ENCODE assay signal across 8 mouse cellular contexts in genomic region chr5:43665144-43665543, GRCm38 (mm10). TPM values are rescaled to one million over a fixed set of nuclear protein-coding genes. Genes with fewer than 3 reads are reported as not detected.
DNase-seq lines count a peak whose midpoint lies in the region; ATAC-seq and TF ChIP-seq lines count a peak whose summit lies in the region.

No protein-coding gene starts in this region.

- WGBS in kidney, embryonic 14.5 days = 30% methylated on average over 5 of the region's 5 CpGs
- WGBS in heart, adult 2 months = 27% methylated on average over 5 of the region's 5 CpGs
- whole genome bisulfite sequencing in kidney, postnatal 0 days = 30% methylated on average over 5 of the region's 5 CpGs
- WGBS in midbrain, embryonic 14.5 days = 12% methylated on average over 5 of the region's 5 CpGs

- no peak for ATAC-seq in kidney, embryonic 14.5 days (ENCODE audit: low FRiP score, low TSS enrichment)
- ATAC-seq in kidney, postnatal 0 days (replicated peaks; ENCODE audit: low FRiP score, low read depth) = no peak
- ATAC-seq in midbrain, embryonic 14.5 days (ENCODE audit: low FRiP score, low TSS enrichment) = no peak

- H3K9ac ChIP-seq in kidney, embryonic 14.5 days (ENCODE audit: low read depth, low read length) = no peak overlapping the region
- H3K9ac ChIP-seq in heart, adult 2 months (ENCODE audit: low read depth, low read length) = no peak overlapping the region
- H3K9ac ChIP-seq in kidney, postnatal 0 days (ENCODE audit: low read depth, low read length) = no peak overlapping the region
- no peak overlapping the region for H3K9ac ChIP-seq in midbrain, embryonic 14.5 days (replicated peaks; ENCODE audit: low read length)

- no peak overlapping the region for H3K4me3 ChIP-seq in kidney, embryonic 14.5 days (ENCODE audit: low read length)
- peak overlapping the region; percentile 32; the same call in 1 of the 2 replicates for H3K4me3 ChIP-seq in heart, adult 2 months
- H3K4me3 ChIP-seq in kidney, postnatal 0 days (replicated peaks; ENCODE audit: low read depth, low read length) = no peak overlapping the region
- no peak overlapping the region for H3K4me3 ChIP-seq in midbrain, embryonic 14.5 days (replicated peaks; ENCODE audit: low read depth, low read length)

- peaks cover 15% of the 10 kb centered on the region; the same call in 1 of the 2 replicates for H3K4me1 ChIP-seq in kidney, embryonic 14.5 days (ENCODE audit: control insufficient read depth, insufficient read depth, low read length)
- H3K4me1 ChIP-seq in heart, adult 2 months (ENCODE audit: control insufficient read depth, insufficient read depth, low read length) = peaks cover 7% of the 10 kb centered on the region
- H3K4me1 ChIP-seq in kidney, postnatal 0 days (replicated peaks; ENCODE audit: insufficient read depth, low read length) = peaks cover 8% of the 10 kb centered on the region; the same call in 1 of the 2 replicates
- H3K4me1 ChIP-seq in midbrain, embryonic 14.5 days (ENCODE audit: control insufficient read depth, insufficient read depth, low read length) = peaks cover 19% of the 10 kb centered on the region

- no peaks in the 10 kb centered on the region for H3K27me3 ChIP-seq in kidney, embryonic 14.5 days (ENCODE audit: control insufficient read depth, insufficient read depth, low read length)
- H3K27me3 ChIP-seq in heart, adult 2 months (ENCODE audit: control insufficient read depth, insufficient read depth, low read length) = no peaks in the 10 kb centered on the region
- H3K27me3 ChIP-seq in kidney, postnatal 0 days (ENCODE audit: insufficient read depth, low read length) = no peaks in the 10 kb centered on the region
- H3K27me3 ChIP-seq in midbrain, embryonic 14.5 days (ENCODE audit: control insufficient read depth, insufficient read depth, low read length) = no peaks in the 10 kb centered on the region

- no peak for TF ChIP-seq CTCF in heart, adult 2 months (IDR thresholded peaks at IDR 0.05)
- TF ChIP-seq CTCF in kidney, postnatal 0 days (IDR thresholded peaks at IDR 0.05; ENCODE audit: low read depth) = no peak

- H3K36me3 ChIP-seq in kidney, embryonic 14.5 days (ENCODE audit: control insufficient read depth, insufficient read depth, low read length) = no peaks in the 10 kb centered on the region
- no peaks in the 10 kb centered on the region for H3K36me3 ChIP-seq in heart, adult 2 months (ENCODE audit: control insufficient read depth, insufficient read depth, low read length)
- H3K36me3 ChIP-seq in kidney, postnatal 0 days (ENCODE audit: insufficient read depth, low read length) = peaks cover 8% of the 10 kb centered on the region; the same call in 1 of the 2 replicates
- no peaks in the 10 kb centered on the region for H3K36me3 ChIP-seq in midbrain, embryonic 14.5 days (ENCODE audit: control insufficient read depth, insufficient read depth, low read length)

- no peak overlapping the region for H3K27ac ChIP-seq in kidney, embryonic 14.5 days (ENCODE audit: low read depth, low read length)
- H3K27ac ChIP-seq in heart, adult 2 months = no peak overlapping the region
- H3K27ac ChIP-seq in kidney, postnatal 0 days = no peak overlapping the region
- no peak overlapping the region for H3K27ac ChIP-seq in midbrain, embryonic 14.5 days (replicated peaks; ENCODE audit: low read depth, low read length)

- intact Hi-C loops in heart, adult 2 months (cut with DNase I) = loop anchor here (10.0 kb wide), 1 partner anchor 430 kb away; the partner anchor contains the start of gene Cpeb2

- DNase-seq in kidney, adult 11 months = peak; percentile 9
- DNase-seq in heart, adult 2 months = peak; percentile 29 to 43
- peak; percentile 67 for DNase-seq in kidney, postnatal 0 days (ENCODE audit: low spot score)
- peak; percentile 72 for DNase-seq in midbrain, embryonic 14.5 days
- no peak for DNase-seq in frontal cortex, postnatal 25 days (ENCODE audit: low spot score in 2 of 2)
- no peak for DNase-seq in right cerebral cortex, postnatal 4 days
- DNase-seq in left cerebral cortex, adult 11 months (ENCODE audit: low spot score) = no peak

- TF ChIP-seq POLR2A in heart, adult 2 months (IDR thresholded peaks at IDR 0.05; ENCODE audit: insufficient read depth, low read depth, low read length) = no peak

- H3K4me2 ChIP-seq in kidney, embryonic 14.5 days (replicated peaks; ENCODE audit: low read depth, low read length) = no peak overlapping the region
- peak overlapping the region; percentile 39 for H3K4me2 ChIP-seq in kidney, postnatal 0 days (ENCODE audit: low read length)
- peak overlapping the region; percentile 40 for H3K4me2 ChIP-seq in midbrain, embryonic 14.5 days (ENCODE audit: low read length)

- H3K79me2 ChIP-seq in heart, adult 2 months (replicated peaks; ENCODE audit: control insufficient read depth, insufficient read depth, low read length) = no peaks in the 10 kb centered on the region

- H3K9me3 ChIP-seq in kidney, embryonic 14.5 days (ENCODE audit: control insufficient read depth, low read length) = no peaks in the 10 kb centered on the region
- H3K9me3 ChIP-seq in kidney, postnatal 0 days (replicated peaks; ENCODE audit: low read length) = no peaks in the 10 kb centered on the region
- H3K9me3 ChIP-seq in midbrain, embryonic 14.5 days (ENCODE audit: control insufficient read depth, low read length) = no peaks in the 10 kb centered on the region

- no peak for TF ChIP-seq EP300 in heart, adult 2 months (IDR thresholded peaks at IDR 0.05; ENCODE audit: insufficient read depth, low read depth, low read length)

RNA-seq across cellular contexts. Expression of gene Cc2d2a, which starts 3.0 kb away (rescaled TPM):
- polyA plus RNA-seq in kidney, embryonic 14.5 days (2014; fragmentation: Nextera tagmentation; extraction: Ambion mirVana) = 9.5 and 14.0 TPM in 2 replicates
- 1 to 10 TPM; 6.6 to 8.6 TPM for total RNA-seq in heart, adult 2 months (2021)
- 4.2 and 7.3 TPM in 2 replicates for polyA plus RNA-seq in heart, adult 2 months (2012; rRNA removed)
- polyA plus RNA-seq in kidney, postnatal 0 days (2015; fragmentation: Nextera tagmentation; extraction: Ambion mirVana) = 10.8 and 13.0 TPM in 2 replicates
- 5.0 and 7.7 TPM in 2 replicates for polyA plus RNA-seq in midbrain, embryonic 14.5 days (2014; fragmentation: Nextera tagmentation; extraction: Ambion mirVana)

Comparison
In these comparisons a context has a peak if more than half of its experiments do, and no peak if none do; other contexts are left out.
1. DNase-seq: peak in kidney, adult 11 months (single experiment), heart, adult 2 months (2 of 2), kidney, postnatal 0 days (single experiment) and midbrain, embryonic 14.5 days (single experiment); none in frontal cortex, postnatal 25 days (0 of 2), right cerebral cortex, postnatal 4 days (single experiment) and left cerebral cortex, adult 11 months (single experiment).